ENCODE assay signal across 13 mouse cellular contexts in the genomic region with DNA sequence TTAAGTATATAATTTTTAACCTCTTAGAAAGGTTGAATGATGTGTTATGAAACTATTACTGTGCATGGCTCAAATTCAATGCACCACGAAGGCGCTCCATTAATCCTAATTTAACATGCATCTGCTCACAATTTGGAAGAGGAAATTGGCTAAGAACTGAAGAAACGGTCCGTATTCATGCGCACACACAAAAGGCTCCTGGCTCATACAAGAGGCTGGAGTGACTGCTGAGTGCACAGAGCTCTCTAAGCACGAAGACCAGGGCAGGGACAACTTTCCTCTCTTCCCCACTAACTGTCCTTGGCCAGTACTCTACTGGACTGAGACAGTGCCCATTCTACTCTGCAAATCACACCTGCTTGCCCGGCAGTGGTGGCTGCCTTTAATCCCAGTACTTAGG.
"Had no signal": no experiment of that assay in that cellular context is flagged by ENCODE, and none has a peak within 500 bp of the region (broad histone marks: within the 10 kb centered on the region; RNA-seq: fewer than 3 reads in every experiment).

No protein-coding gene starts in this region.

- H3K4me2 ChIP-seq: limb, embryonic 13.5 days; stomach, embryonic 15.5 days had no signal

- H3K4me3 ChIP-seq: limb, embryonic 13.5 days; midbrain, embryonic 10.5 days; myocyte; stomach, embryonic 15.5 days had no signal

- DNase-seq: kidney, postnatal 10 days; kidney, postnatal 4 days; left cerebral cortex, postnatal 4 days; lung, adult 18-20 months; lung, postnatal 36 days; right cerebral cortex, postnatal 14 days; thymus, adult 2 months; thymus, postnatal 25 days had no signal

- H3K27ac ChIP-seq: limb, embryonic 13.5 days; liver, embryonic 14.5 days; midbrain, embryonic 10.5 days; stomach, embryonic 15.5 days had no signal

- H3K4me1 ChIP-seq: limb, embryonic 13.5 days; stomach, embryonic 15.5 days had no signal

- H3K36me3 ChIP-seq: limb, embryonic 13.5 days; midbrain, embryonic 10.5 days; stomach, embryonic 15.5 days had no signal

- H3K9ac ChIP-seq: limb, embryonic 13.5 days; liver, embryonic 14.5 days; stomach, embryonic 15.5 days had no signal

- H3K27me3 ChIP-seq: stomach, embryonic 15.5 days had no signal

- H3K9me3 ChIP-seq: limb, embryonic 13.5 days; stomach, embryonic 15.5 days had no signal
